Mouse (Mus musculus): Measurements from ENCODE around the gene Enpp3.

DNA sequence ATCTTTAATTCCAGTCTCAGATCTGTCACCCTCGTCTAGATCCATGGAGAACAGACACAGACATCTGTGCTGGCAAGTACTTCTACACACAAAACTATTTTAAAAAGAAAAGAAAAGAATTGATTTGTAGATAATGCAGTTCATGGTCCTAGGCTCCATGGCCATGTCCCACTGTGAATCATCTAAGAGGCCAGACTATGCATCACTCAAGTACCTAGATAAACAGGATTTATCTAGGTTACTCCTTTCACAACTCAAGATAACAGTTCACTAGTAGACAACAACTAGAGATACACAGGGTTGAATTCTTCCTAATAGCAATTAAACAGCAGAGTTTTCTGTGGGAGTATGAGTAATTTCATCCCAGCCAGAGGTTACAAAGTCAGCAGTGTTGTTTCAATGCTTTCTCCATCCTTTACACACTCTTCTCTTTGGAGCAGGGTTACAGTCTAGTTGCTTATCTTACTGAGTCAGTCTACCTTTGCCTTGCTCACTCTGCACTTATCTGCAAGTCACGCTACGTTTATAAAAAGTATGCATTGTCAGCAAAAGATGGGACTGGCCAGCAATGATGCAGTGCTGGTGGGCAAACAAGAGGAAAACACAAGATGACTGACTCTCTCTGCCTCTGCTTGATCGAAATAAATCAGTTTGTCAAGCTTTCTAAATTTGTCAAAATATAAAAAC, 20.5 kb downstream of the Enpp3 start:
- TF ChIP-seq CTCF (IDR thresholded peaks at IDR 0.05; ENCODE audit: low read depth, low read length) (no peak), POLR2A (IDR thresholded peaks at IDR 0.05; ENCODE audit: extremely low read depth, insufficient read depth, low read length) (no peak)
